Mouse (Mus musculus) kidney, postnatal 0 days (tissue): ENCODE results near the gene Pfkfb2. TPM values are rescaled to one million over a fixed set of nuclear protein-coding genes. Genes with fewer than 3 reads are reported as not detected.

Source experiments
- ATAC-seq: fragments of 200-750 bp; cut with Nextera tagmentation; replicated peaks from 2 replicates; pipeline ENCODE4 v1.8.0; 2017; ENCODE audit warnings: low read depth, moderate number of reproducible peaks, moderate TSS enrichment, moderate library complexity; ENCODE audit not compliant: low FRiP score
- DNase-seq: peaks from one replicate; pipeline ENCODE4 v3.0.0-alpha.2; 2016; ENCODE audit warnings: low spot score
- H3K27ac ChIP-seq: fragments of 300-500 bp; sonication (generic); 2 replicates; pipeline ENCODE4 v1.5.1; 2014; ENCODE audit warnings: mild to moderate bottlenecking
- H3K27me3 ChIP-seq: fragments of 300-500 bp; sonication (generic); 2 replicates; pipeline ENCODE4 v1.6.1; 2014; ENCODE audit warnings: low read length, mixed read lengths; ENCODE audit not compliant: insufficient read depth
- H3K36me3 ChIP-seq: fragments of 300-500 bp; sonication (generic); 2 replicates; pipeline ENCODE4 v1.6.1; 2014; ENCODE audit warnings: low read length, mixed read lengths; ENCODE audit not compliant: insufficient read depth
- H3K4me1 ChIP-seq: fragments of 300-500 bp; sonication (generic); replicated peaks from 2 replicates; pipeline ENCODE4 v1.6.1; 2014; ENCODE audit warnings: antibody characterized with exemption, low read length, mixed read lengths; ENCODE audit not compliant: insufficient read depth
- H3K4me2 ChIP-seq: fragments of 300-500 bp; sonication (generic); 2 replicates; pipeline ENCODE4 v1.6.1; 2014; ENCODE audit warnings: mild to moderate bottlenecking, low read length, moderate library complexity, mixed read lengths
- H3K4me3 ChIP-seq: fragments of 300-500 bp; sonication (generic); replicated peaks from 2 replicates; pipeline ENCODE4 v1.5.1; 2014; ENCODE audit warnings: low read depth, low read length
- H3K9ac ChIP-seq: fragments of 300-500 bp; sonication (generic); 2 replicates; pipeline ENCODE4 v1.6.1; 2014; ENCODE audit warnings: low read depth, low read length
- H3K9me3 ChIP-seq: fragments of 300-500 bp; sonication (generic); replicated peaks from 2 replicates; pipeline ENCODE4 v1.6.1; 2016; ENCODE audit warnings: low read length, inconsistent platforms, mixed read lengths
- CTCF ChIP-seq: IDR thresholded peaks from 2 replicates; pipeline ENCODE4 v1.5.1; 2016; ENCODE audit warnings: antibody characterized with exemption, low read depth, mild to moderate bottlenecking, moderate library complexity
- WGBS: fragments of 180-500 bp; shearing (Covaris S2); extraction: QIAGEN DNeasy Blood & Tissue Kit; methylation state at CpG from one replicate; pipeline ENCODE4 v1.1.7; 2014; 5-methylcytosine and 5-hydroxymethylcytosine counted together
- polyA plus RNA-seq: library from polyadenylated mRNA; unstranded; fragments of >200 nt; fragmentation: Nextera tagmentation; extraction: Ambion mirVana; gene quantifications from 2 replicates; pipeline ENCODE4 v1.2.1, GENCODE M21; 2015

Pfkfb2 gene
- 6.7 and 7.3 TPM in 2 replicates for polyA plus RNA-seq

DNA sequence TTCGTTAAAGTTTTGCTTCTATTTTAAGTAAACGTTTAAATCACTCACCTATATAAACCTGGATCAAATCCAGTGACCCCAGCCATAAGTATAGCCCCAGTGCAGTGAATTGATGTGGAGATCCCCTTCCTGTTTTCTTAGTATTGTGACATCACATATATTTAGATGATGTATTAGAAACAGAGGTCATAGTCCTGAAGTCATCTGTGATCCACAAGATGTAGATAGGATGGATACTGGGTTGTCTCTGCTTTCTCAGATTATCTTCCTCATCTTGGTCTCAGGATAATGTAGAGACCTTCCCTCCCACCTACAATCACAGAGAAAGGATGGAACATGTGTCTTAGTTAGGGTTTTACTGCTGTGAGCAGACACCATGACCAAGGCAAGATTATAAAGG, at the start of gene Pfkfb2:
Gene Pfkfb2 (minus strand): TSS at position 101 of the 400 bp plus-strand sequence.
- ATAC-seq, result no peak
- no peak within 1 kb of the TSS for H3K4me2 ChIP-seq
- WGBS, result 68% methylated on average over 2 of the region's 2 CpGs
- no peak within 1 kb of the TSS for H3K9ac ChIP-seq
- H3K27ac ChIP-seq, result no peak within 1 kb of the TSS
- H3K27me3 ChIP-seq, result no peaks in the 10 kb centered on the region
- 0 out of 2 replicates have a peak, but pooled peaks cover under 1% of the 10 kb centered on the region for H3K4me1 ChIP-seq
- no peak within 1 kb of the TSS for H3K4me3 ChIP-seq
- no peak for TF ChIP-seq CTCF
- H3K9me3 ChIP-seq, result no peaks in the 10 kb centered on the region
- no peak for DNase-seq
- H3K36me3 ChIP-seq, result no peaks in the 10 kb centered on the region

DNA sequence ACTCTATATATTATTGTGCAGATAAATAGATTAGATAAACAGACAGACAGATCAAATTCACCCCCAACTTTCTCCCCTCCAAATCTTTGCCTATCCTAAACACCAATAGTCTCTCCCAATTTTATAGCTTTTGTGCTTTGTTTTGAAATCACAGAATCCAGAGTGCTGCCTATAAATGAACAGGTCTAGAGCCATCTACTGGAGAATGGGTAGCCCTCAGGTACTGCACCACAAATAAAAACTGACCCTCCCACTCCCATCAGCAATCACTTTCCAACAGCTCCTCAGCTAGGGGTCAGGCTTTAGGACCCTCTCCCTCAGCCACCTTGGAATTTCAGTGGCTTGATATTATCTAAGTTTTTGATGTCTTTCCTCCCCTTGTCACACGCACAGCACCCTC, 47.6 kb upstream of the Pfkfb2 start:
- WGBS, result 75% methylated on average over 1 of the region's 1 CpGs
- DNase-seq, result peak; percentile 13

DNA sequence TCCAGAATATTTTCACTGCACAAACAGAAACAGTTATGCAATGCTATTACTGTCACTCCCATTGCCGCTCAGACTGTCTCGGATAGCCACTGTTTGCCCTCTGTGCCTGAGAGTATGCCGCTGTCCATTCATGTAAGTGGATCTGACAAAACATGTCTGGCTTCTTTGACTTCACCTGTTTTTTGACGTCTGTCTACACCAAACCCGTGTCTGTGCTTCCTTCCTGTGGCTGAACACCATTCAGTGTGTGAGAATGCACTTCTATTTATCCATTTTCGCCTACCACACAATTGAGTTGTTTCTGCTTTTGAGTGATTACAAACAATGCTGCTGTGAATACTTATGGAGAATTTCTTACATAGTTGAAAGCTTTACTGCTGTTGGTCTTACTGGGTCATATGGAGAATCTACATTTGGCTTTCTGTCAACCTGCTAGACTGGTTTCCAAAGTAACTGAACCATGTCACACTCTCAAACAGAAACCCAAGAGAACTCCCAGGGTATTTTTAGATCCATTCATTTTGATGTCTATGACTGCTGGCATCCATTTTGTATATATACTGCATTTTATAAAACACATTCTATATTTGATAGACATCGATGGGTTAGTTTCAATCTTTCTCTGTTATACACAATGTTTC, 46.8 kb upstream of the Pfkfb2 start:
- H3K4me1 ChIP-seq, result no peaks in the 10 kb centered on the region
- peak overlapping the region; percentile 57; the same call in 1 of the 2 replicates for H3K27ac ChIP-seq
- H3K4me3 ChIP-seq, result no peak overlapping the region
- H3K9ac ChIP-seq, result no peak overlapping the region
- H3K36me3 ChIP-seq, result no peaks in the 10 kb centered on the region
- H3K4me2 ChIP-seq, result no peak overlapping the region
- WGBS, result 66% methylated on average over 7 of the region's 7 CpGs
- no peaks in the 10 kb centered on the region for H3K9me3 ChIP-seq
- no peak for TF ChIP-seq CTCF
- ATAC-seq (no peak; the same call in 1 of the 2 replicates), DNase-seq (peak; percentile 21)
- no peaks in the 10 kb centered on the region for H3K27me3 ChIP-seq

More for the DNA sequence above, 47.6 kb upstream of the Pfkfb2 start:
- Histone ChIP-seq H3K4me1 (no peaks in the 10 kb centered on the region), H3K27ac (no peak overlapping the region), H3K4me3 (no peak overlapping the region), H3K27me3 (no peaks in the 10 kb centered on the region), H3K9me3 (no peaks in the 10 kb centered on the region), H3K4me2 (no peak overlapping the region), H3K9ac (no peak overlapping the region), H3K36me3 (no peaks in the 10 kb centered on the region)
- peak; percentile 66 for TF ChIP-seq CTCF
- no peak for ATAC-seq

DNA sequence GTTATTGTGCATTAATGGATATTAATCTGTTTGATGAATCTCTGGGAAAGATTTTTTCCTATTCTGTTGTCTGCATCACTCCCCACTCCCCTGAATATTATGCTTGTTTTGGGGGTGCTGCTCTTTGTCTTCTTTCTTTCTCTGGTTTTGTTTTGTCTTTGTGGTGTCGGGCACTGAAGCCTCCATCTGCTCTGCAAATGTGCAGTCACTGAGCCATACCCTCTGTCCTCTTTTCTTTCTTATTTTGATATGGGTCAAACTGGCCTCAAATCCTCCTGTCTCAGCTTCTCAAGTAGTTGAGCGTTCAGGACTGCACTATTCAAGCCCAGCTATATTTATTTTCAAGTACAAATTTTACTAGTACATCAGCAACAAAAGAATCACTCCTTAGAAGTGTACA, 46.2 kb upstream of the Pfkfb2 start:
- 89% methylated on average over 2 of the region's 2 CpGs for WGBS
- TF ChIP-seq CTCF, result no peak

DNA sequence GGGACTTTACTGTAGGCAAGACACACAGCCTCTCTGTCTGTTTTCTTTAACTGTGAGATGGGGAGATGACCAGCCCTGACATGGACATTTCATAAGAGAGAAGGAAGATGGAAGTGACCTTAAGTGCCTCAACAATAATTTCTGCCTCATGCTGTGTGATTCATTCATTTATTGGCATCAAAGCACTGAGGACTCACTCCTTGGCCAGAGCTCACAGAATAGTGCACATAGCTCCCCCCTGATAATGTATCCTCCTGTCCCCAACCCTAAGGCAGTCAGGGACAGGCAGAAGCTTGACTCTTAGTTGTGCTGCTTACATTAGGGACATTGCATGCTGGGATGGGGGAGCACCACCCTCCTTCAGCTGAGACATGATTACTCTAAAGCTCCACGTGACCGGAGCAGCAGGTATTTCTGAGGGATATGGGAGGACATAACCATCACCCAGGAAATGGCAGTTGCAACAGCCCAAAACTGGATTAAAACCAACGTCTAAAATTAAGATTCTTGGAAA, 42.0 kb upstream of the Pfkfb2 start:
- H3K27ac ChIP-seq, result no peak overlapping the region
- ATAC-seq, result no peak
- TF ChIP-seq CTCF, result no peak

More for the DNA sequence above, 46.2 kb upstream of the Pfkfb2 start:
- no peak for DNase-seq
- ATAC-seq, result no peak
- Histone ChIP-seq H3K36me3 (no peaks in the 10 kb centered on the region), H3K4me3 (no peak overlapping the region), H3K27me3 (no peaks in the 10 kb centered on the region), H3K4me1 (no peaks in the 10 kb centered on the region), H3K27ac (no peak overlapping the region), H3K4me2 (no peak overlapping the region), H3K9ac (no peak overlapping the region), H3K9me3 (no peaks in the 10 kb centered on the region)

DNA sequence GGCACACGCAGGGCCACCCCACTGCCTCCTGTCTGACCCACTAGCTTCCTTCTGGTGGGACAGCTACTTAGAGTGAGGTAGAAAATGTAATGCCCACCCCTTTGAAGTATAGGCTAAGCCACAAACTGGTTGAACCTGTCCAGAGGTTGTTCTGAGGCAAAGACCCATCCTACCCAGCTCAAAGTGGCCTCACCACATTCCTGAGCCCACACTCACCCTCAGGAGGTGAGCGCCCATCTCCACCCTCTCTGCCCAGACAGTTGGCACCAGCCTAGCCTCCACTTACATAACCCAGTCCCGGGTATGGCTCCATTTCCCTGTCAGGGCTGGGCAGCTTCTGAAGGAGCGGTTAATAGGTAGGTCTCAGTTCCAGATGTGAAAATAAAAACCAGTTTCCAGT, 41.4 kb upstream of the Pfkfb2 start:
- no peak overlapping the region for H3K9ac ChIP-seq
- WGBS, result 76% methylated on average over 4 of the region's 4 CpGs

More for the DNA sequence above, 42.0 kb upstream of the Pfkfb2 start:
- no peak overlapping the region for H3K4me3 ChIP-seq
- H3K9ac ChIP-seq, result no peak overlapping the region
- H3K4me2 ChIP-seq, result no peak overlapping the region
- 67% methylated on average over 3 of the region's 3 CpGs for WGBS
- DNase-seq, result no peak
- H3K36me3 ChIP-seq, result no peaks in the 10 kb centered on the region
- no peaks in the 10 kb centered on the region for H3K9me3 ChIP-seq
- H3K4me1 ChIP-seq, result no peaks in the 10 kb centered on the region
- no peaks in the 10 kb centered on the region for H3K27me3 ChIP-seq

More for the DNA sequence above, 41.4 kb upstream of the Pfkfb2 start:
- no peaks in the 10 kb centered on the region for H3K9me3 ChIP-seq
- no peak for TF ChIP-seq CTCF
- H3K36me3 ChIP-seq, result no peaks in the 10 kb centered on the region
- ATAC-seq (peak; percentile 76; the same call in 1 of the 2 replicates), DNase-seq (peak; percentile 8)
- no peak overlapping the region for H3K4me2 ChIP-seq
- no peak overlapping the region for H3K4me3 ChIP-seq
- no peak overlapping the region for H3K27ac ChIP-seq
- no peaks in the 10 kb centered on the region for H3K4me1 ChIP-seq
- no peaks in the 10 kb centered on the region for H3K27me3 ChIP-seq
